31 mouse cellular contexts compared by ENCODE assay signal in genomic region chr13:21304483-21305066, GRCm38 (mm10). TPM values are rescaled to one million over a fixed set of nuclear protein-coding genes. Genes with fewer than 3 reads are reported as not detected.
A peak's percentile ranks its signal among the peaks of the same experiment; 100 is the strongest.
DNase-seq lines count a peak whose midpoint lies in the region; ATAC-seq and TF ChIP-seq lines count a peak whose summit lies in the region.
"Had no signal": no experiment of that assay in that cellular context is flagged by ENCODE, and none has a peak within 500 bp of the region (broad histone marks: within the 10 kb centered on the region; RNA-seq: fewer than 3 reads in every experiment).

No protein-coding gene starts in this region.

- no peak overlapping the region for H3K4me2 ChIP-seq in kidney, embryonic 14.5 days (replicated peaks; ENCODE audit: low read depth, low read length)
- no peak overlapping the region for H3K4me2 ChIP-seq in kidney, postnatal 0 days (ENCODE audit: low read length)
- H3K4me2 ChIP-seq: embryonic facial prominence, embryonic 12.5 days; embryonic facial prominence, embryonic 15.5 days; heart, embryonic 12.5 days; heart, embryonic 15.5 days; hindbrain, embryonic 13.5 days had no signal

- H3K27me3 ChIP-seq in kidney, embryonic 14.5 days (ENCODE audit: control insufficient read depth, insufficient read depth, low read length): no peaks in the 10 kb centered on the region
- no peaks in the 10 kb centered on the region for H3K27me3 ChIP-seq in kidney, postnatal 0 days (ENCODE audit: insufficient read depth, low read length)
- H3K27me3 ChIP-seq in kidney, adult 2 months (replicated peaks; ENCODE audit: control insufficient read depth, insufficient read depth, low read length): no peaks in the 10 kb centered on the region; the same call in 1 of the 2 replicates
- H3K27me3 ChIP-seq: embryonic facial prominence, embryonic 12.5 days; embryonic facial prominence, embryonic 15.5 days; heart, embryonic 12.5 days; heart, embryonic 15.5 days; hindbrain, embryonic 13.5 days had no signal

- H3K9me3 ChIP-seq in kidney, embryonic 14.5 days (ENCODE audit: control insufficient read depth, low read length): no peaks in the 10 kb centered on the region
- H3K9me3 ChIP-seq in kidney, postnatal 0 days (replicated peaks; ENCODE audit: low read length): no peaks in the 10 kb centered on the region
- H3K9me3 ChIP-seq: embryonic facial prominence, embryonic 12.5 days; embryonic facial prominence, embryonic 15.5 days; heart, embryonic 12.5 days; heart, embryonic 15.5 days; hindbrain, embryonic 10.5 days; hindbrain, embryonic 13.5 days had no signal

- H3K4me1 ChIP-seq in kidney, embryonic 14.5 days (ENCODE audit: control insufficient read depth, insufficient read depth, low read length): no peaks in the 10 kb centered on the region
- H3K4me1 ChIP-seq in kidney, postnatal 0 days (replicated peaks; ENCODE audit: insufficient read depth, low read length): no peaks in the 10 kb centered on the region; the same call in 1 of the 2 replicates
- H3K4me1 ChIP-seq in kidney, adult 2 months (ENCODE audit: control insufficient read depth, insufficient read depth, low read length): no peaks in the 10 kb centered on the region
- H3K4me1 ChIP-seq: embryonic facial prominence, embryonic 12.5 days; embryonic facial prominence, embryonic 15.5 days; hindbrain, embryonic 10.5 days; hindbrain, embryonic 13.5 days had no signal

- 10% methylated on average over 3 of the region's 3 CpGs for WGBS in kidney, embryonic 14.5 days
- WGBS in kidney, postnatal 0 days: 22% methylated on average over 3 of the region's 3 CpGs
- 59% methylated on average over 3 of the region's 3 CpGs for WGBS in kidney, adult 2 months

- H3K4me3 ChIP-seq in kidney, embryonic 14.5 days (ENCODE audit: low read length): no peak overlapping the region
- no peak overlapping the region for H3K4me3 ChIP-seq in kidney, postnatal 0 days (replicated peaks; ENCODE audit: low read depth, low read length)
- H3K4me3 ChIP-seq in kidney, adult 2 months (ENCODE audit: insufficient read depth, low read depth, low read length): no peak overlapping the region
- H3K4me3 ChIP-seq: embryonic facial prominence, embryonic 12.5 days; embryonic facial prominence, embryonic 15.5 days; gastrocnemius, adult 2 months; heart, embryonic 12.5 days; heart, embryonic 15.5 days; hindbrain, embryonic 10.5 days; hindbrain, embryonic 13.5 days had no signal

- ATAC-seq in kidney, embryonic 14.5 days (ENCODE audit: low FRiP score, low TSS enrichment): peak; percentile 83
- ATAC-seq in kidney, postnatal 0 days (replicated peaks; ENCODE audit: low FRiP score, low read depth): peak; percentile 40; the same call in 1 of the 2 replicates
- ATAC-seq: activated CD4-positive, CD25-positive, alpha-beta regulatory T cell, adult 4 months; forebrain, embryonic 14.5 days; forebrain, postnatal 0 days; hindbrain, embryonic 16.5 days had no signal

- no peak for TF ChIP-seq CTCF in kidney, postnatal 0 days (IDR thresholded peaks at IDR 0.05; ENCODE audit: low read depth)
- no peak for TF ChIP-seq CTCF in kidney, adult 2 months (conservative IDR thresholded peaks at IDR 0.05; ENCODE audit: insufficient read depth, insufficient read length, low read depth, low read length)

- H3K9ac ChIP-seq in kidney, embryonic 14.5 days (ENCODE audit: low read depth, low read length): no peak overlapping the region
- H3K9ac ChIP-seq in kidney, postnatal 0 days (ENCODE audit: low read depth, low read length): no peak overlapping the region
- H3K9ac ChIP-seq: embryonic facial prominence, embryonic 12.5 days; embryonic facial prominence, embryonic 15.5 days; forebrain, postnatal 0 days; heart, embryonic 12.5 days; heart, embryonic 15.5 days; hindbrain, embryonic 13.5 days had no signal

- H3K36me3 ChIP-seq in kidney, embryonic 14.5 days (ENCODE audit: control insufficient read depth, insufficient read depth, low read length): no peaks in the 10 kb centered on the region
- no peaks in the 10 kb centered on the region for H3K36me3 ChIP-seq in kidney, postnatal 0 days (ENCODE audit: insufficient read depth, low read length)
- no peaks in the 10 kb centered on the region for H3K36me3 ChIP-seq in kidney, adult 2 months (ENCODE audit: control insufficient read depth, insufficient read depth, low read length)
- H3K36me3 ChIP-seq: embryonic facial prominence, embryonic 12.5 days; embryonic facial prominence, embryonic 15.5 days; heart, embryonic 12.5 days; heart, embryonic 15.5 days; hindbrain, embryonic 10.5 days; hindbrain, embryonic 13.5 days had no signal

- DNase-seq in kidney, postnatal 4 days: no peak
- peak; percentile 59 for DNase-seq in kidney, postnatal 0 days (ENCODE audit: low spot score)
- no peak for DNase-seq in kidney, adult 2 months
- peak; percentile 48 for DNase-seq in mesoderm, embryonic 11.5 days (ENCODE audit: low read depth, low spot score)
- no peak for DNase-seq in spleen, postnatal 10 days (ENCODE audit: low spot score in 2 of 2)
- DNase-seq in lung, postnatal 36 days: no peak
- DNase-seq: adrenal gland, adult 8-10 months; adrenal gland, postnatal 25 days; cerebellum, adult 11-12 months; cerebellum, adult 8-10 months; cerebellum, postnatal 14 days; forebrain, postnatal 0 days; gastrocnemius, adult 2 months; gastrocnemius, postnatal 14 days; heart, adult 18-20 months; heart, postnatal 10 days; heart, postnatal 36 days had no signal

- TF ChIP-seq POLR2A in kidney, adult 2 months (IDR thresholded peaks at IDR 0.05; ENCODE audit: low read depth, low read length): no peak

- H3K27ac ChIP-seq in kidney, embryonic 14.5 days (ENCODE audit: low read depth, low read length): no peak overlapping the region
- H3K27ac ChIP-seq in kidney, postnatal 0 days: no peak overlapping the region
- no peak overlapping the region for H3K27ac ChIP-seq in kidney, adult 2 months (ENCODE audit: insufficient read depth, low read depth, low read length)
- H3K27ac ChIP-seq: embryonic facial prominence, embryonic 12.5 days; embryonic facial prominence, embryonic 15.5 days; gastrocnemius, adult 2 months; heart, embryonic 15.5 days; hindbrain, embryonic 10.5 days; hindbrain, embryonic 13.5 days had no signal

RNA-seq across cellular contexts. Expression of gene Gpx6, which starts 7.3 kb away (rescaled TPM):
- 3.4 and 3.9 TPM in 2 replicates for polyA plus RNA-seq in kidney, embryonic 14.5 days (2014; fragmentation: Nextera tagmentation; extraction: Ambion mirVana)
- 57.5 and 67.8 TPM in 2 replicates for polyA plus RNA-seq in kidney, postnatal 0 days (2015; fragmentation: Nextera tagmentation; extraction: Ambion mirVana)
- 24.6 and 28.9 TPM in 2 replicates for polyA plus RNA-seq in kidney, adult 2 months (2012; rRNA removed)
- polyA plus RNA-seq: activated CD4-positive, CD25-positive, alpha-beta regulatory T cell, adult 4 months; brain, embryonic 14.5 days; embryonic facial prominence, embryonic 15.5 days; forebrain, embryonic 11.5 days; forebrain, embryonic 14.5 days; heart, embryonic 12.5 days; heart, embryonic 15.5 days; hindbrain, embryonic 10.5 days; hindbrain, embryonic 13.5 days had no signal

RNA-seq across cellular contexts. Expression of gene Gpx5, which starts 12.0 kb away (rescaled TPM):
- not detected in 2 replicates for polyA plus RNA-seq in kidney, embryonic 14.5 days (2014; fragmentation: Nextera tagmentation; extraction: Ambion mirVana)
- polyA plus RNA-seq in kidney, postnatal 0 days (2015; fragmentation: Nextera tagmentation; extraction: Ambion mirVana): not detected in 2 replicates
- polyA plus RNA-seq in kidney, adult 2 months (2012; rRNA removed): not detected in 2 replicates
- polyA plus RNA-seq: activated CD4-positive, CD25-positive, alpha-beta regulatory T cell, adult 4 months; embryonic facial prominence, embryonic 12.5 days; embryonic facial prominence, embryonic 15.5 days; forebrain, embryonic 11.5 days; forebrain, embryonic 14.5 days; forebrain, postnatal 0 days; frontal cortex, adult 2 months; heart, embryonic 12.5 days; heart, embryonic 15.5 days; hindbrain, embryonic 10.5 days; hindbrain, embryonic 13.5 days; hindbrain, embryonic 16.5 days had no signal

RNA-seq across cellular contexts. Expression of gene Olfr1367, which starts 42.1 kb away (rescaled TPM):
- polyA plus RNA-seq in kidney, embryonic 14.5 days (2014; fragmentation: Nextera tagmentation; extraction: Ambion mirVana): not detected in 2 replicates
- not detected in 2 replicates for polyA plus RNA-seq in kidney, postnatal 0 days (2015; fragmentation: Nextera tagmentation; extraction: Ambion mirVana)
- polyA plus RNA-seq in kidney, adult 2 months (2012; rRNA removed): not detected in 2 replicates
- polyA plus RNA-seq: activated CD4-positive, CD25-positive, alpha-beta regulatory T cell, adult 4 months; brain, embryonic 14.5 days; embryonic facial prominence, embryonic 12.5 days; embryonic facial prominence, embryonic 15.5 days; forebrain, embryonic 11.5 days; forebrain, embryonic 14.5 days; forebrain, postnatal 0 days; frontal cortex, adult 2 months; gonadal fat pad, adult 2 months; heart, embryonic 12.5 days; heart, embryonic 15.5 days; hindbrain, embryonic 10.5 days; hindbrain, embryonic 13.5 days; hindbrain, embryonic 16.5 days had no signal

RNA-seq across cellular contexts. Expression of gene Zscan12, which starts 58.0 kb away (rescaled TPM):
- 10.9 and 15.5 TPM in 2 replicates for polyA plus RNA-seq in kidney, embryonic 14.5 days (2014; fragmentation: Nextera tagmentation; extraction: Ambion mirVana)
- 9.7 and 10.0 TPM in 2 replicates for polyA plus RNA-seq in kidney, postnatal 0 days (2015; fragmentation: Nextera tagmentation; extraction: Ambion mirVana)
- 1.6 TPM in 2 replicates for polyA plus RNA-seq in kidney, adult 2 months (2012; rRNA removed)

Comparison
In these comparisons a context has a peak if more than half of its experiments do, and no peak if none do; other contexts are left out.
1. DNase-seq: peak in kidney, postnatal 0 days (single experiment) and mesoderm, embryonic 11.5 days (single experiment); none in kidney, postnatal 4 days (0 of 2), kidney, adult 2 months (single experiment), spleen, postnatal 10 days (0 of 2) and lung, postnatal 36 days (single experiment).